Mouse (Mus musculus): ENCODE measurements around the gene Wdfy2. TPM values are rescaled to one million over a fixed set of nuclear protein-coding genes. Genes with fewer than 3 reads are reported as not detected.

Wdfy2 gene
- polyA plus RNA-seq, 1 experiment from 2014 or later = 4.0 TPM

- 59% methylated on average over 6 of the region's 6 CpGs for WGBS
- H3K4me2 ChIP-seq (replicated peaks) = no peak overlapping the region
- no peaks in the 10 kb centered on the region for H3K9me3 ChIP-seq
- H3K27me3 ChIP-seq (replicated peaks) = no peaks in the 10 kb centered on the region
- ATAC-seq = no peak
- no peak overlapping the region for H3K4me3 ChIP-seq (replicated peaks)
- H3K9ac ChIP-seq = no peak overlapping the region
- H3K4me1 ChIP-seq (replicated peaks) = 0 out of 2 replicates have a peak, but pooled peaks cover 2% of the 10 kb centered on the region
- no peaks in the 10 kb centered on the region for H3K36me3 ChIP-seq
- no peak overlapping the region for H3K27ac ChIP-seq
Observed at GRCm38 (mm10) chr14:62850980-62851379, 13.5 kb downstream of the Wdfy2 start.

GRCm38 (mm10) chr14:62852840-62853239 lies 15.4 kb downstream of the Wdfy2 start:
- Histone ChIP-seq H3K4me3 (replicated peaks) (no peak overlapping the region), H3K9ac (no peak overlapping the region), H3K36me3 (no peaks in the 10 kb centered on the region), H3K4me1 (replicated peaks) (0 out of 2 replicates have a peak, but pooled peaks cover 2% of the 10 kb centered on the region), H3K9me3 (no peaks in the 10 kb centered on the region), H3K4me2 (replicated peaks) (no peak overlapping the region), H3K27ac (no peak overlapping the region), H3K27me3 (replicated peaks) (no peaks in the 10 kb centered on the region)
- no peak for ATAC-seq
- 76% methylated on average over 3 of the region's 3 CpGs for WGBS

- no peak overlapping the region for H3K4me3 ChIP-seq (replicated peaks)
- 70% methylated on average over 18 of the region's 18 CpGs for WGBS
- ATAC-seq = peak; percentile 72
- H3K4me1 ChIP-seq (replicated peaks) = 0 out of 2 replicates have a peak, but pooled peaks cover 2% of the 10 kb centered on the region
- no peaks in the 10 kb centered on the region for H3K9me3 ChIP-seq
- no peak overlapping the region for H3K27ac ChIP-seq
- H3K9ac ChIP-seq = no peak overlapping the region
- H3K27me3 ChIP-seq (replicated peaks) = no peaks in the 10 kb centered on the region
- H3K36me3 ChIP-seq = no peaks in the 10 kb centered on the region
- no peak overlapping the region for H3K4me2 ChIP-seq (replicated peaks)
Observed at GRCm38 (mm10) chr14:62855077-62855835, 17.8 kb downstream of the Wdfy2 start.

- H3K4me3 ChIP-seq (replicated peaks) = no peak overlapping the region
- H3K4me1 ChIP-seq (replicated peaks) = 0 out of 2 replicates have a peak, but pooled peaks cover 2% of the 10 kb centered on the region
- 61% methylated on average over 3 of the region's 3 CpGs for WGBS
- H3K27me3 ChIP-seq (replicated peaks) = no peaks in the 10 kb centered on the region
- no peak overlapping the region for H3K4me2 ChIP-seq (replicated peaks)
- H3K27ac ChIP-seq = no peak overlapping the region
- no peak overlapping the region for H3K9ac ChIP-seq
- ATAC-seq = no peak
- no peaks in the 10 kb centered on the region for H3K9me3 ChIP-seq
- H3K36me3 ChIP-seq = no peaks in the 10 kb centered on the region
Observed at GRCm38 (mm10) chr14:62855863-62856262, 18.4 kb downstream of the Wdfy2 start.

GRCm38 (mm10) chr14:62856490-62856889 lies 19.0 kb downstream of the Wdfy2 start:
- Histone ChIP-seq H3K9me3 (no peaks in the 10 kb centered on the region), H3K27ac (no peak overlapping the region), H3K4me2 (replicated peaks) (no peak overlapping the region), H3K27me3 (replicated peaks) (no peaks in the 10 kb centered on the region), H3K9ac (no peak overlapping the region), H3K4me3 (replicated peaks) (no peak overlapping the region), H3K36me3 (no peaks in the 10 kb centered on the region), H3K4me1 (replicated peaks) (0 out of 2 replicates have a peak, but pooled peaks cover 2% of the 10 kb centered on the region)
- WGBS = 88% methylated on average over 5 of the region's 5 CpGs
- ATAC-seq = no peak

- Histone ChIP-seq H3K27ac (no peak overlapping the region), H3K4me1 (replicated peaks) (0 out of 2 replicates have a peak, but pooled peaks cover 2% of the 10 kb centered on the region), H3K27me3 (replicated peaks) (no peaks in the 10 kb centered on the region), H3K36me3 (no peaks in the 10 kb centered on the region), H3K9me3 (no peaks in the 10 kb centered on the region), H3K9ac (no peak overlapping the region), H3K4me3 (replicated peaks) (no peak overlapping the region), H3K4me2 (replicated peaks) (no peak overlapping the region)
- 67% methylated on average over 4 of the region's 4 CpGs for WGBS
- no peak for ATAC-seq
Observed at GRCm38 (mm10) chr14:62857879-62858278, 20.4 kb downstream of the Wdfy2 start.

- 81% methylated on average over 3 of the region's 3 CpGs for WGBS
- Histone ChIP-seq H3K27me3 (replicated peaks) (no peaks in the 10 kb centered on the region), H3K9me3 (no peaks in the 10 kb centered on the region), H3K27ac (no peak overlapping the region), H3K4me2 (replicated peaks) (no peak overlapping the region), H3K36me3 (no peaks in the 10 kb centered on the region), H3K4me1 (replicated peaks) (0 out of 2 replicates have a peak, but pooled peaks cover 2% of the 10 kb centered on the region), H3K4me3 (replicated peaks) (no peak overlapping the region), H3K9ac (no peak overlapping the region)
- no peak for ATAC-seq
Observed at GRCm38 (mm10) chr14:62858311-62858710, 20.8 kb downstream of the Wdfy2 start.

- no peak overlapping the region for H3K4me2 ChIP-seq (replicated peaks)
- H3K27ac ChIP-seq = no peak overlapping the region
- no peaks in the 10 kb centered on the region for H3K27me3 ChIP-seq (replicated peaks)
- no peaks in the 10 kb centered on the region for H3K4me1 ChIP-seq (replicated peaks)
- H3K36me3 ChIP-seq = no peaks in the 10 kb centered on the region
- ATAC-seq = no peak
- WGBS = 79% methylated on average over 5 of the region's 5 CpGs
- H3K9ac ChIP-seq = no peak overlapping the region
- H3K4me3 ChIP-seq (replicated peaks) = no peak overlapping the region
- no peaks in the 10 kb centered on the region for H3K9me3 ChIP-seq
Observed at GRCm38 (mm10) chr14:62862564-62862963, 25.1 kb downstream of the Wdfy2 start.

GRCm38 (mm10) chr14:62864254-62864653 lies 26.8 kb downstream of the Wdfy2 start:
- Histone ChIP-seq H3K27me3 (replicated peaks) (no peaks in the 10 kb centered on the region), H3K4me2 (replicated peaks) (no peak overlapping the region), H3K9me3 (no peaks in the 10 kb centered on the region), H3K27ac (no peak overlapping the region), H3K4me1 (replicated peaks) (no peaks in the 10 kb centered on the region; the same call in 1 of the 2 replicates), H3K9ac (no peak overlapping the region), H3K36me3 (no peaks in the 10 kb centered on the region), H3K4me3 (replicated peaks) (no peak overlapping the region)
- WGBS = 29% methylated on average over 1 of the region's 1 CpGs
- no peak for ATAC-seq

GRCm38 (mm10) chr14:62865405-62865804 lies 27.9 kb downstream of the Wdfy2 start:
- 51% methylated on average over 2 of the region's 2 CpGs for WGBS
- no peaks in the 10 kb centered on the region for H3K36me3 ChIP-seq
- no peak overlapping the region for H3K4me2 ChIP-seq (replicated peaks)
- no peak for ATAC-seq
- H3K4me1 ChIP-seq (replicated peaks) = no peaks in the 10 kb centered on the region; the same call in 1 of the 2 replicates
- no peaks in the 10 kb centered on the region for H3K9me3 ChIP-seq
- H3K4me3 ChIP-seq (replicated peaks) = no peak overlapping the region
- no peak overlapping the region for H3K9ac ChIP-seq
- H3K27me3 ChIP-seq (replicated peaks) = no peaks in the 10 kb centered on the region
- peak overlapping the region; percentile 15; the same call in 1 of the 2 replicates for H3K27ac ChIP-seq

GRCm38 (mm10) chr14:62867069-62867468 lies 29.6 kb downstream of the Wdfy2 start:
- Histone ChIP-seq H3K9ac (no peak overlapping the region), H3K27ac (no peak overlapping the region), H3K27me3 (replicated peaks) (no peaks in the 10 kb centered on the region), H3K9me3 (no peaks in the 10 kb centered on the region), H3K36me3 (no peaks in the 10 kb centered on the region), H3K4me2 (replicated peaks) (no peak overlapping the region), H3K4me3 (replicated peaks) (no peak overlapping the region), H3K4me1 (replicated peaks) (no peaks in the 10 kb centered on the region; the same call in 1 of the 2 replicates)
- 69% methylated on average over 5 of the region's 5 CpGs for WGBS
- ATAC-seq = no peak

- H3K27me3 ChIP-seq (replicated peaks) = no peaks in the 10 kb centered on the region
- H3K4me3 ChIP-seq (replicated peaks) = no peak overlapping the region
- no peak overlapping the region for H3K4me2 ChIP-seq (replicated peaks)
- no peak overlapping the region for H3K27ac ChIP-seq
- H3K36me3 ChIP-seq = no peaks in the 10 kb centered on the region
- no peaks in the 10 kb centered on the region; the same call in 1 of the 2 replicates for H3K4me1 ChIP-seq (replicated peaks)
- no peaks in the 10 kb centered on the region for H3K9me3 ChIP-seq
- no peak overlapping the region for H3K9ac ChIP-seq
- WGBS = 78% methylated on average over 1 of the region's 1 CpGs
- ATAC-seq = no peak
Observed at GRCm38 (mm10) chr14:62867576-62867975, 30.1 kb downstream of the Wdfy2 start.

- no peak for ATAC-seq
- no peaks in the 10 kb centered on the region; the same call in 1 of the 2 replicates for H3K4me1 ChIP-seq (replicated peaks)
- no peaks in the 10 kb centered on the region for H3K9me3 ChIP-seq
- H3K36me3 ChIP-seq = no peaks in the 10 kb centered on the region
- H3K27me3 ChIP-seq (replicated peaks) = no peaks in the 10 kb centered on the region
- no peak overlapping the region for H3K27ac ChIP-seq
- WGBS = 58% methylated on average over 3 of the region's 3 CpGs
- no peak overlapping the region for H3K4me3 ChIP-seq (replicated peaks)
- no peak overlapping the region for H3K4me2 ChIP-seq (replicated peaks)
- H3K9ac ChIP-seq = no peak overlapping the region
Observed at GRCm38 (mm10) chr14:62868254-62868653, 30.8 kb downstream of the Wdfy2 start.
